Mouse (Mus musculus) adrenal gland, postnatal 25 days (tissue): ENCODE data around the gene Wipf2. TPM values are rescaled to one million over a fixed set of nuclear protein-coding genes. Genes with fewer than 3 reads are reported as not detected.
"Not testable (repeated sequence)": the region's sequence is repeated elsewhere in the genome, so short reads cannot be mapped to it uniquely, and the experiment has no call there.

Source experiments
- DNase-seq: peaks from one replicate; pipeline ENCODE4 v3.0.0; 2021; ENCODE audit warnings: mixed read lengths
- long read RNA-seq: library from polyadenylated mRNA; stranded (forward); transcript quantifications from one replicate; pipeline ENCODE4 v2.0.0, GENCODE M21; 2021
- total RNA-seq: library from RNA; stranded (reverse); gene quantifications from 2 replicates; pipeline ENCODE4 v1.2.3, GENCODE M21; 2021

Wipf2 gene
- 18.0 and 26.4 TPM in 2 replicates for total RNA-seq
- long read RNA-seq, partial matches to known transcripts = 1 of 7 reads
- long read RNA-seq, other reads (novel, unspliced or antisense) = 6 of 7 reads

DNA sequence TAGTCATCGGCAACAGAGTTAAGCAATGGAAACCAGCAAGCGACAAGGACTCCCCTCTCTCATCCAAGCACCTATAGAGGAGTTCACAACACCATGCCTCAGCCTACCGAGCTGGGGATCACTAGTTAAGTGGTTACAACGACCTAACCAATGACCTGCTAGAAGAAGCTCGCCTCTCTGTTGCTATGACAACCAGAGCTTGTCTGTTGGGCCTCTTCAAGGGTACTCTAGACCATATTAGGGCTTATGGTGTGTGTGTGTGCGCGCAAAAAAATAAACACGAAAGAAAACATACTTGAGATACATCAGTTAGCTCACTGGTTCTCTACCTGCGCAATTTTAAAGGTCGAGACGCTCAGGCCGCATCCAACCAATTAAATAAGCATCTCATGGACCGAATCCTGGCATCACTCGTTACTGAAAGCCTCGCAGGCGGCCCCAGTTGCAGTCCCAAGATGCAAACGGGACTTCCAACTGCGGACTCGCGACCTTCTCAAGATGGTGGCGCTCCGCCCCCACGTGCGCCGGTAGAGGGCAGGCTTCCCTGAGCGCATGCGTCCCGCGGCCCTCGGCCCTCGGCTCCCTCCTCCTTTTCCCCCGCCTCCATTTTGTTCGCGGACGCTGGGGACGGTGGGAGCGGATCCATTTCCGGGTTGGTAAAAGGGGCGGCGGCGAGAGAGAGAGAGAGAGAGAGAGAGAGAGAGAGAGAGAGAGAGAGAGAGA is at the start of gene Wipf2:
Gene Wipf2, plus strand, starts transcription at position 611 of the 723 bp plus-strand sequence.
- DNase-seq = peak; percentile 97

DNA sequence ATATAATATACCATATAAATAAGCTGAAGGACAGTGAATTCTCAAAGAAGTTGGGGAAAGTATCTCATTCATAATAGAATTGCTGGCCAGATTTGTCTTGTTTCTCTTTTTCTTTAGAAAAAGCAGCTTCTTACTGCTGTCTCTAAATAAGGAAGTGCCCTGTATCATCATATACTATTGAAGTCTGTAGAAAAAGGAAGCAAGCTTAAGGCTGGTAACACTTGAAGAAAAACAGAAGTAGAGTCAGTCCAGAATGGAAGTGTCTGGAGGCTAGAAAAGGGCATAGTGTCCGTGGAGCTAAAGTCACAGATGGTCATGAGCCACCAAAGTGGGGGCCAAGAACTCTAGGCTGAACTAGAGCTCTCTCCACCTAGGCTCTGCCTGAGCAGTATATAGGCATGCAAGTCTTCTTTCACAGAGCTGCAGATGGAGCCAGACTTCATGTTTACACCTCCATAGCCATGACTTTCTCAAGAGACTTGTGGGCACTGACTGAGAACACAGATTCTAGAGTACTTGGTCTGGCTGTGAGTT is 46.7 kb upstream of the Wipf2 start:
- DNase-seq = no peak

DNA sequence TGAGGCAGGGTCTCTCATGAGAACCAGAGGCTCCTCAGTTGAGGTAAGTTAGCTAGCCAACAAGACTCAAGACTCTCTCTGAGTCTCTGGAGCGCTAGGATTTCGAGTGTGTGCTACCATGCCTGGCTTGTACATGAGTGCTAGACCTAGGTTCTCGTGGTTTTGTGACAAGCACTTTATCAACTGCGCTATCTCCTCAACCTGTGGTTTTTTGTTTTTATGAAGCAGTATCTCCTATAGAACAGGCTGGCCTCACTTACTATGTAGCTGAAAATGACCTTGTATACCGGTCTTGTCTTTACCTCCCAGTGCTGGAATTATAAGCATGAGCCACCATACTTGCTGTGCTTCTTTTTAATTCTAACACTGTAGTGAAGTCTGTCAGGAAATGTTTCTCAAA is 42.5 kb upstream of the Wipf2 start:
- no peak for DNase-seq

DNA sequence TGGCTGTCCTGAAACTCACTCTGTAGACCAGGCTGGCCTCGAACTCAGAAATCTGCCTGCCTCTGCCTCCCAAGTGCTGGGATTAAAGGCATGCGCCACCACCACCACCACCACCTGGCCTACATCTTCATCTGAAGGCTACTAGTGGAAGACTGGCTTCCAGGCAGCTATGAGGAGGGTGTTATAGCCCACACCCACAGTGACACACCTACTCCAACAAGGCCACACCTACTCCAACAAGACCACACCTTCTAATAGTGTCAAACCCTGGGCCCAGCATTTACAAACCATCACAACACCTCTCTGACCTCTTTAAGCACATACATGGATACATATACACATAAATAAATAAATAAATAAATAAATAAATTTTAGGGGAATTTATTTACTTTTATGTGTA is 37.4 kb upstream of the Wipf2 start:
- not testable (repeated sequence) for DNase-seq

DNA sequence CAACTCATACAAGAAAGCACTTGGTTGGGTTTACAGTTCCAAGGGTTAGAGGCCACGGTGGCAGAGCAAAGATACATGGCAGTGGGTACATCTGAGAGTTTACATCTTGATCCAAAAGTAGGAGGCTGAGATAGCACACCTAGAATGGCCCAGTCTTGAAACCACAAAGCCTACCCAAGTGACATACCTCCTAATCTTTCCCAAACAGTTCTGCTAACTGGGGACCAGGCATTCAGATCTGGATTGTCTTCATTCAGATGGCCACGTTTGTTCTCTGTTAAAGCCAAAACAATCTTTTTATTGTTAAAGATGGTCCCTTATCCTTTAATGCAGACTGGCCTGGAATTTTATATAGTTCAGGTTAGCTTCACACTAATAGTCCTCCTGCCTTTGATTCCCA is 35.6 kb upstream of the Wipf2 start:
- DNase-seq = no peak

DNA sequence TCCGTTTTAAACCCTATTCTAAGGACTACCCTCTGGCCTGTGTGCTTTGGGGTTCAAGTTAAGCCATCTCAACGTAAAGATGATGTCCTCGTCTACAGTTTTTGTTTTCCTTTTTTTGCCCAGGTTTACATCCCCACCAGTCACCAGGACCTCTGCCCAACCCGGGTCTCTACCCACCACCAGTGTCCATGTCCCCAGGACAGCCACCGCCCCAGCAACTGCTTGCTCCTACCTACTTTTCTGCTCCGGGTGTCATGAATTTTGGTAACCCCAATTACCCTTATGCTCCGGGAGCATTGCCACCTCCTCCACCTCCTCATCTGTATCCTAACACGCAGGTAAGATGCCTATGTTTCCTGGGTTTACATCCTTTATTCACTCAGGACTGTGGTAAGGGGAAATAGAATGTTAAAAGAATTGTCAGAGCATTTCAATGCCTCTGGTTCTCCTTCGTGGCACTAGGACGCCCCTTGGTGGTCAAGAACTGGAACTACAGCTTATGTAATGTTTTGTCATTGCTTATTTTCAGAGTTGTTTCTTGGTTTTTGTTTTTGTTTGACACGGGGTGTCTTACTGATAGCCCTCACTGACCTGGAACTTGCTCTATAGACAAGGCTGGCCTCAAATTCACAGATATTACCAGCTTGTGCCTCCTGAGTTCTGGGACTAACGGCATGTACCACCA is 34.2 kb upstream of the Wipf2 start:
- DNase-seq = no peak

DNA sequence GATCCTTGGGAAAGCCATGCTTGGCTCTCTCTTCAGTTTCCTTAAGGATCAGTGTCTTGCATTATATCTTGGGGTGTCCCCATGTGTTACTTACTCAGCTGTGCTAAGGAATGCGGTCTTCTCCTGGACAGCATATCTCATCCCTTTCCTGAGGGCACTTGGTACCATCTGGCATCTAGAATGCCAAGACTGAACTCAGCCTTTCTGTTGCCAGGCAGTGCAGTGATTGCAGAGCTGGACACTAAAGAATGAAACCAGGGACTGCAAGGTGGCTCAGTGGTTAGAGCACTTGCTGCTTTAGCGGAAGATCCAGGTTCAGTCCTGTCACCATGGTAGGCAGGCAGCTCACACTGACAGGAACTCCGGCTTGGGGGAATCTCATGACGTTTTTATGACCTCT is 33.6 kb upstream of the Wipf2 start:
- no peak for DNase-seq

DNA sequence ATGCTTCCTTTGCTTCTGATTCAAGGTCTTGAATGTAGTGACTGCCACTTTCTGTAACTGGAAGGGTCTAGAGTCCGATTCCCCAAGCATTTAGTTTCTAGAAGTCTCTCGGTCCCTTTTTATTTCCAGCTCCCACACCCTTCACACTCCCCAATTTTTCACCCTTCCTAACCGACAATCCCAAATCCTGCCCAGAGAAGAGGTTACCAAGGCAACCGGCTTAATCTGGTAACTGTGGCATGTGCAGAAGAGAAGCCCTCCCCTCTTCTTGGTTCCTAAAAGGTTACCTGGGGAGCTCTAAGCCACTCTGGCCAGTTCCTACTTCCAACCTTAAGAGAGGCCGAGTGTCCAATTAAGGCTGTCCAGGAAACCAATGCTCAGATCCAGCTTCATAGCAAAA is 28.1 kb upstream of the Wipf2 start:
- no peak for DNase-seq

DNA sequence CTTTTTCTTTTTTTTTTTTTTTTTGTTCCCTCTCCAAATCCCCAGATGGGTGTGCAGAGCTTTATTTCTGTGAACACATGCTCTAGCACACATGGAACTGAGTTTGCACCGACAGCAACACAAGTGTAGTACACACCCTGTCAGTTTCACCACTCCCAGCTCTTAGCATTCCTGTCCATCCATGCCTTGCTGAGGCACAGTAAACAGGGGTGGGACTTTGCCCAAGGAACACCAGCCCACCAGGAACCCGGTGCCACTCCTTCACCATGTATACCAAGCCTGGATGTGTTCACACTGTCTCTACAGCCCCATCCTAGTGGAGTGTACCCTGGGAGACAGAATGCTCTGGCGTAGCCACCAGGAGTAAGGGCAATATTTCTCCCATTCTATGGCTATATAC is 27.7 kb upstream of the Wipf2 start:
- no peak for DNase-seq

DNA sequence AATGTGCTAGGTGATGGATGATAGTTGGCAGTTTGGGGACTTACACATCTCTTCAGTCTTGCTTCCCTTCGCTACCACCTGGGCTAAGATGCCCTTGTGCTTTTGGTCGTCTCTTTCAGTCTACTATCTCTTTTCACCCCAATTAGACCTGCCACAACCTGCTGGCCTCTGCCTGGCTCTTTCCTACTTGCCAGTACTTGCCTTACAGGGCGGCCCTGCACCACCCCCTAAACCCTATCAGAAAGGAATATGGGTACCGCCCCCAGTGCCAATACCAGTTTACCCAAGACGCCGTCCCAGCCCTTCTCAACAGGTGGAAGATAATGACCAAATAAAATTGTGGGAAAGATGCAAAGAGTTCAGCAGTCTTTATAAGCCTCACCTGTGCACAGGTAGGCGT is 27.3 kb upstream of the Wipf2 start:
- DNase-seq = no peak

DNA sequence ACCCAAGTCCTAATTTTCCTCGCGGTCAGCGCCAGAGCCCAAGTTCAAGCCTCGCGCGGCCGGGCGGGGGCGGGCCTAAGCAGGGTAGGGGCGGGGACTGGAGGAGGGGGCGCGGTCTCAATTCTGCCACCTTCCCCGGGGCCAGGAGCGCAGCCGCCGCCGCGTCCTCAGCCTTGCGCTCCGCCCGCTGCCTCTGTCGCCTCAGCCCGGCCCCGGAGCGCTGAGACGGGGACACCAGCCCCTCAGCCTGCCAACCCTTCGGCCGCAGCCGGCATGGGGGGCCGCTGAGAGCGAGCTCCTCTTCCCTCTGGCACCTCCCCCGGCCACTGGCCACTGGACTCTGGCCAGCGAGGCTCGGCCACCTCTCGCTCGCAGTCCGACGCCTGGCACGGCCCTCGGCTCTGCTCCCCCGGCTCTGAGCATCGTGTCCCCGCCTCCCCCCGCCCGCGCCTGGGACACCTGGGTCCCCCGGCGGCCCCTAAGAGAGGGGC is 26.7 kb upstream of the Wipf2 start, which contains the start of gene Rapgefl1:
Gene Rapgefl1, plus strand, starts transcription at position 135 of the 491 bp plus-strand sequence.
- peak; percentile 88 for DNase-seq

DNA sequence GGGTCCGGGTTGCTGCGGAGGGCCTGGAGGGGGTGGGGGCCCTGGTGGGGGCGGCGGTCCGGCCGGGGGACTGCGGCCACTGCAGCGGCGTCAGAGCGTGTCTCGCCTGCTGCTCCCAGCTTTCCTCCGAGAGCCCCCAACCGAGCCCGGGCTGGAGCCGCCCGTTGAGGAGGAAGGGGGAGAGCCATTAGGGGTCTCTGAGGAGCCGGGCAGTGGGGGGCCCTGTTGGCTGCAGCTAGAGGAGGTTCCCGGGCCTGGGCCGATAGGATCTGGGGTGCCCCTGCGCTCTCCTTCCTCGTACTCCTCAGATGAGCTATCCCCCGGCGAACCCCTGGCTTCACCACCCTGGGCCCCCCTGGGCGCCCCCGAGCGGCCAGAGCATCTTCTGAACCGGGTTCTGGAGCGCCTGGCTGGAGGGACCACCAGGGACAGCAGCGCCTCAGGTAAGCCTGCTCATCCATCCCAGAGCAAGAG is 26.2 kb upstream of the Wipf2 start:
- no peak for DNase-seq

DNA sequence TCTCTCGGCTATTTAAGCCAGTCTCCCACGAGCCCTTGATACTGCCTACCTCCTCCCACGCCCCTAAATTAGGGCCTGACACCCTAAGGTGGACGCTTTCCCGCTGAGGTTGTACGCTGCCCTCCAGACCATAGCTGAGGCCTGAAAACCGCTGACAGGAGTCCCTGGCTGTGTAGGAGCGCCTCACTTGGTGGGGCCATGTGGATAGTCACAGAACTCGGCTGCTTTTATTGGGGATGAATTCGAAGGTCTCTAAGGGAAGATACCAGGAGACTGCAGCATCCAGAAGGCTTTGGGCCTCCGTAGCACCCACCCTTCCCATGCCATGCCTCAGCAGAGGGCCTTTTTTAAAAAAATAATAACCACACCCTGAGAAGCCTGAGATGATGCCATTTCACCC is 25.5 kb upstream of the Wipf2 start:
- no peak for DNase-seq

DNA sequence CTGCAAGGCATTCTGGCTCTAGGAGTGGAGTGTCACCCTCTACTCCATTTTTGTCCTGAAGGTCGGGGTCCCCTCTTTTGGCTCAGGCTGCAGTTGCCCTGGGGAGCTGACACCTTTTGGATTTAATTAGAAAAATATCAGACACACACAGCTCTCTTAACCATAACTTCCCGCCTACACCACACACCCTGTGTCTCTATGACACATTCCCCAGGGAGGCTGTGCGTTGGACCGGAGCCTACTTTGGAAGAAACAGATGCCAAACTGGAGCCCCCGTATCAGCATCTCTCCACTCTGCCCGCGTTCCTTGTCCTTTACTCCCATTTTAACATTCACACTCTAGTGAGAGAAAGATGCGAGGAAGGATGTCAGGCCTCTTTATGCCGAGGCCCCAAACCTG is 24.9 kb upstream of the Wipf2 start:
- DNase-seq = no peak

DNA sequence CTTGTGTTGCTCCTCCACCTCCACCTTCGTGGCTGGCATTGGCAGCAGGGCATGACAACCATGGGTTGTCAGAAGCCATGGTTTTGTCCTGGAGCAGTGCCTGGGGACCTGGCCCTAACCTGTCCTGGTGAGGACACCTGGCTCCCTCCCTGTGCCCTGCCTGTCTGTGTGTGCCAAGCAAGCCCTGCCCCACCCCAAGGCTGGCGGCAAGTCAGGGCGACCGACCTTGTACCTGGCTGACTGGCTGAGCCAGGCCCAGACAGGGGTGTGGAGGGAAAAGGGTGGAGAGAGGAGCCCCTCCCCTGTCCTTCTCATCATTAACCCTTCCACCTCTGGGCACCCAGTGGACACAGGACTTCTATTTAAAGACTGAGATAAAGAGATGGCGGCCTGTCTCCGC is 24.0 kb upstream of the Wipf2 start:
- DNase-seq = no peak

DNA sequence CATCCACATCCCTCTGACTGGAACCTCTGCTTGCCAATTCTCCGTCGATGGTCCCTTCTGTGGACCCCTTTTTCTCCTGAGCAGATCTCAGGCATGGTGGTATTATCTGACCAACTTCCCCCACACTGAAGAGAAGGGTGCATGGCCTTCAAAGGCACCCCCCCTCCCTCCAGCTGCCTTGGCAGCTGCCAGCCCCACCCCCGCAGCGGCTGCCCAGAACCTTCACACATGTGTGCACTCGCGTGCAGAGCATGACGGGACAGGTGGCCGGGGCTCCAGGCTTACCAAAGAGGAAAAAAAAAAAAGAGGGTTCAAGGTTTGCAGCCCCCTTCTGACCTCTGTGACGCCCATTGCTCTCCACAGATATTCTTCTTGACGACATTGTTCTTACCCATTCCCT is 23.5 kb upstream of the Wipf2 start:
- DNase-seq = no peak

DNA sequence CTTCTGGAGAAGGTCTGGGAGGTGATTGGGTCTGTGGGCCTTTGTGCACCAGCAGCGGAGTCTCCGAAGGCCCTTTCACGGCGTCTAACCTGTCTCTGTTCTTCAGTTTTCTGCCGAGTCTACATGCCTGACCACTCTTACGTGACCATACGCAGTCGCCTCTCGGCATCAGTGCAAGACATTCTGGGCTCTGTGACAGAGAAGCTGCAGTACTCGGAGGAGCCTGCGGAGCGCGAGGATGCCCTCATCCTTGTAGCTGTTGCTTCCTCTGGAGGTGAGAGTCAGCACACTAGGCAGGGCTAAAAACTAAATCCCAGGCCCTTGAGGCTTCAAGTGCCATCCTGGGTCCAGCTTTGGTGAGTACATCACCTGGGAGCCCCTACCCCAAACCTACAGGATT is 17.4 kb upstream of the Wipf2 start:
- no peak for DNase-seq

DNA sequence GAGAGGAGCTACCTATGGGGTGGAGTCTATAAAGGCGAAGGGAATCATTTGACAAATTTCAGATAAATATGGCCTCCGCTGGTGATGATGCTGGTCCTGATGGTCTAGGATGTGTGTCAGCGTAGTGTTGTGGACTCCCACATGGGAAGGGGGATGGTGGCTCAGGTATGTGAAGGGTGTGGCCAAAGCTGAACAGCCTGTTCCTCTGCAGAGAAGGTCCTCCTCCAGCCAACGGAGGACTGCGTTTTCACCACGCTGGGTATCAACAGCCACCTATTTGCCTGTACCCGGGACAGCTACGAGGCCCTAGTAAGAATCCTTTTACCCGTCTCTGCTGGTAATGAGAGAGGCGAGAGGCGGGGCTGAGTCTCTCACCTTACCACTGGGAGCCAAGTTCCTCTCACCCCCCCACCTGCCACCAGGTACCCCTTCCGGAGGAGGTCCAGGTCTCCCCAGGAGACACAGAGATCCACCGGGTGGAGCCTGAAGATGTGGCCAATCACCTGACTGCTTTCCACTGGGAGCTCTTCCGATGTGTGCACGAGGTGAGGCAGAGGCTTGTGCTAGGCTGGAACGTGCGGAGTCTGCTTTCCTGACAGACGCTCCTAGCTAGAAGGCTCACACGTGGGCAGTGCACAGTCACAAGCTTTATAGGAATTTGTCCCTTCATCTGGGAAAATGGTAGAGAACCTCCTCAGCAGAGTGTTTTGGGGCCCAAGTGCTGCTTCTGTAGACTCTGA is 16.4 kb upstream of the Wipf2 start:
- DNase-seq = no peak

DNA sequence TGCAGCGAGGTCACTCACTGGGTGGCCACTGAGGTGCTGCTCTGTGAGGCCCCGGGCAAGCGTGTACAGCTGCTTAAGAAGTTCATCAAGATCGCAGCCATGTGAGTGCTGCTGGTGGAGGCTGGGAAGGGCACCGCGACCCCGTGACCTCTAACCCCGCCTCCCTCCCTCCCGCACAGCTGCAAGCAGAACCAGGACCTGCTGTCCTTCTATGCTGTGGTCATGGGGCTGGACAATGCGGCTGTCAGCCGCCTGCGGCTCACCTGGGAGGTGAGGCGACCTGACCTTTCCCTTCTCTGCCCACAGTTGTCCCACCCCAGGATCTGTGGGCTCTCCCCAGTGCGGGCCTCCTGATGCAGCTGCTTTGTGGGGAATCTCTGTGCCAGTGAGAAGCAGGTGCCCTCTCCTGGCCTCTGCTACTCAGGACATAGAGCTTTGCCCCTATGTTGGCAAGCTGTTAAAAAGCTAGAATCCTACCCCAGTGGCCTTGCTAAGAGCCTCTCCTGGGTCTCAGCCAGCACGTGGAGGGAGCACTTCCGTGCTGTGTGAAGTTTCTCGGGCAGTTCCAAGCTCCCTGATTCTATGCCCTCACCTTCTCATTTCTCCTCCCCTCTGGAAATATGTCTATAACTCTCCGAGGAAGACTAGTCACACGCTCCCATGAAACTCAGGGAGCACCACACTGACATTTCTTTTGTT is 14.1 kb upstream of the Wipf2 start:
- no peak for DNase-seq

DNA sequence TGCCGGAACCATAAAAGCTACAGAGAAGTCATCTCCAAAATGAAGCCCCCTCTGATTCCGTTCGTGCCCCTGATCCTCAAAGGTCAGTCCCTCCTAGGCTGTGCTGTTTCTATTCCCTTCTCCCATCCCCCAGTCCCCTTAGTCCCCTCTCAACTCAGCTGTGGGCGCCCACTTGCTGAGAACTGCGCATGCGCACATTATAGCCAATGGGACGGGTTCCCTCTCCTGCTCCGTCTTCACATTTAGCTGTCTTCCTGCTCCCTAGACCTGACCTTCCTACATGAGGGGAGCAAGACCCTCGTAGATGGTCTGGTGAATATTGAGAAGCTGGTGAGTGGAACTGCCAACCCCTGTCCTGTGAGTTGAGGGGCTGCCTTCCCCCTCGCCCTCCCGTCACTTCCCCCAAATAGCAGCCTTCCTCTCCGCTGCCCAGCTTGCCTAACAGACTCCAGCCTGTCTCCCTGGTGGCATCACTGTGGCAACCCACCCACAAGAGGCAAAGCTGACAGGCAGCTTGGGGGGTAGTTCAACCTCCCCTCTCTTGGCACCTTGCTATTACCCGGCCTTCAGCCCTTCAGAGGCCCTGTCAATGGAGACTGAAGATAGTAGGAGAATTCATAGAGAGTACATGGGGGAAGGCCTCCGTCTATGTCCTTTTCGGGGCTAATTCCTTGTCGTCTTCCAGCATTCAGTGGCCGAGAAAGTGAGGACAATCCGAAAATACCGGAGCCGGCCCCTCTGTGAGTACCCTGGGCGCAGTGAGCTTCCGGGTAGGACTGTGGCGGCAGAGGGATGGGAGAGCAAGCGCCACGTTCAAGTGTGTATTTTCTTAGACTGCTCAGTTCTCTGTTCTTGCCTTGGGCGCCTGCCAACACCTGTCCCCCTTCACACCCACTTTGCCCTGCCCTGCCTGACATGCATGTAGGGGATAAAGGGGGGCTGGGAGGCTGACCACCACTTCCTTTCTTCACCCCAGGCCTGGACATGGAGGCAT is 13.0 kb upstream of the Wipf2 start:
- no peak for DNase-seq

DNA sequence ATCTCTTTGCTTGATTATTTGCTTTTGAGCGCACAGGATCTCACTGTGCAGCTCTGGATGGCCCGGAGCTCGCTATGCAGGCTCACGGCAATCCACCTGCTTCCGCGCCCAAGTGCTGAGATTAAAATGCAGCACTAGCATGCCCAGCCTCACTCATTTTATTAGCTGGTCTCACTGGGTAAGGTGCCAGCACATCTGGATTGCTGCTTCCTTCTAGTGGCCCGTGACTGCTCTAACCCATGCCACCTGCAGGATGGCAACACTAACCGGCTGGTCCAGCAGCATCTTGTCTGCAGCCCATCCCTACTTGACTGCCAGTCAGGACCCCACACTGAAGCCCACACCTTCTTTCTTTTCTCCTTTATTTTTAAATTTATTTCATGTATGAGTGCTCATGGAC is 9.3 kb upstream of the Wipf2 start:
- DNase-seq = no peak
